Mouse (Mus musculus) kidney, postnatal 36 days (tissue): ENCODE results near the gene Vwa3b.

Source experiments
- DNase-seq, 2 experiments: peaks; one replicate each; pipeline ENCODE4 v3.0.0; 2021 to 2022; ENCODE audit warnings: mixed read lengths in 2 of 2

Vwa3b gene

GRCm38 (mm10) chr1:37063841-37064240, 37.4 kb downstream of the Vwa3b start:
- DNase-seq = peak in 1 of 2 experiments; percentile 35

GRCm38 (mm10) chr1:37065658-37066412, 39.4 kb downstream of the Vwa3b start:
- no peak for DNase-seq

- DNase-seq = no peak
Measured at GRCm38 (mm10) chr1:37075759-37076158, 49.4 kb downstream of the Vwa3b start.

- DNase-seq = no peak
Measured at GRCm38 (mm10) chr1:37077266-37077665, 50.9 kb downstream of the Vwa3b start.

- DNase-seq = peak; percentile 23 to 25
Measured at GRCm38 (mm10) chr1:37077955-37078549, 51.7 kb downstream of the Vwa3b start.

- DNase-seq = no peak
Measured at GRCm38 (mm10) chr1:37080442-37080841, 54.0 kb downstream of the Vwa3b start.

GRCm38 (mm10) chr1:37081376-37082214, 55.2 kb downstream of the Vwa3b start:
- no peak for DNase-seq

- DNase-seq = no peak
Measured at GRCm38 (mm10) chr1:37082215-37082464, 55.7 kb downstream of the Vwa3b start.

GRCm38 (mm10) chr1:37084075-37084474, 57.7 kb downstream of the Vwa3b start:
- DNase-seq = no peak

GRCm38 (mm10) chr1:37085171-37085570, 58.8 kb downstream of the Vwa3b start:
- DNase-seq = no peak

GRCm38 (mm10) chr1:37089191-37089590, 62.8 kb downstream of the Vwa3b start:
- no peak for DNase-seq

- no peak for DNase-seq
Measured at GRCm38 (mm10) chr1:37097382-37098093, 71.1 kb downstream of the Vwa3b start.

- DNase-seq = no peak
Measured at GRCm38 (mm10) chr1:37098094-37098555, 71.7 kb downstream of the Vwa3b start.

- DNase-seq = no peak
Measured at GRCm38 (mm10) chr1:37100361-37100760, 74.0 kb downstream of the Vwa3b start.

GRCm38 (mm10) chr1:37101016-37101415, 74.6 kb downstream of the Vwa3b start:
- no peak for DNase-seq

- DNase-seq = no peak
Measured at GRCm38 (mm10) chr1:37101717-37102116, 75.3 kb downstream of the Vwa3b start.

- DNase-seq = no peak
Measured at GRCm38 (mm10) chr1:37105194-37105593, 78.8 kb downstream of the Vwa3b start.

- no peak for DNase-seq
Measured at GRCm38 (mm10) chr1:37113781-37114180, 87.4 kb downstream of the Vwa3b start.

GRCm38 (mm10) chr1:37115847-37116246, 89.5 kb downstream of the Vwa3b start:
- DNase-seq = no peak

- no peak for DNase-seq
Measured at GRCm38 (mm10) chr1:37116574-37116973, 90.2 kb downstream of the Vwa3b start.

GRCm38 (mm10) chr1:37117964-37118363, 91.6 kb downstream of the Vwa3b start:
- no peak for DNase-seq

- no peak for DNase-seq
Measured at GRCm38 (mm10) chr1:37122306-37122705, 95.9 kb downstream of the Vwa3b start.

GRCm38 (mm10) chr1:37122798-37123197, 96.4 kb downstream of the Vwa3b start:
- DNase-seq = no peak
